Mouse (Mus musculus): ENCODE measurements around the gene Sgms2.

DNA sequence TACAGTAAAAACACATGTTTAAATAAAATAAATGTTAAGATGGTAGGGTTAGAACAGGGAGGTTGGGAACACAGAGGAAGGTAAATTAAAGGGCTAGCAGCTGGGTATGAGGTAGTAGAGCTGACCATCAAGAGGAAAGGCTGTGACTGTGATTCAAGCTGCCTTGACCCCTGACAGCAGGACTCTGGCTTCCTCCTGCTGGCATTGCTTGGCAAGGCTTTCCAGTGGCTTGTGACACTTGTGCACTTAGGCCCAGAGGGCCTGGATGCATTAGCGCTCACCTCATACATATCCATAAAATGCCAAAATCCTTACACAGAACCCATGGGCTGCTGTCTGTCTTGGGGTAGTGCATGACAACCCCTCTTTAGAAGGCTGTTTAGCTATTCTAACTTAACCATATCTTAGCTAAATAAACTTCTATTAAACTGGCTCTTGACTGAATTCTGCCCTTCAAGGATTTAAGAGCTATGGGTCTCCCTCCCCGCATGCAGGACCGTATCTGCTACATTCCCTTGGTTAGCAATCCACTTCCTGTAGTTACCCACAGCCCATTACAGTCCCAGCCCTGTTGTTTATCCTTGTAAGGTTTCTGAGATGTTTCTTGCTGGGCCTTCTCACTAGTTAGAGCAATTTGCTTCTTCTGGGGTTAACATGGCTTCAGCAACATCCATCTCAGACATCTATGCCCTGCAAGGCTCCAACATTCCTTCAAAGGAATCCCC, 25.5 kb downstream of the Sgms2 start:
- TF ChIP-seq CTCF (IDR thresholded peaks at IDR 0.05; ENCODE audit: borderline replicate concordance, insufficient read depth, low read depth, low read length) (no peak), POLR2A (IDR thresholded peaks at IDR 0.05; ENCODE audit: borderline replicate concordance, insufficient read depth, low read length) (no peak)

Measured in cerebellum, adult 2 months (tissue).